Mouse (Mus musculus) liver, embryonic 14.5 days (tissue): ENCODE measurements around the gene Arhgef26. TPM values are rescaled to one million over a fixed set of nuclear protein-coding genes. Genes with fewer than 3 reads are reported as not detected.

ENCODE experiments used
- ATAC-seq: fragments of 200-750 bp; cut with Nextera tagmentation; 2 replicates; pipeline ENCODE4 v1.8.0; 2017; ENCODE audit warnings: moderate number of reproducible peaks, mild to moderate bottlenecking, moderate library complexity; ENCODE audit not compliant: insufficient read depth
- DNase-seq, 3 experiments: peaks; one replicate each; pipeline ENCODE4 v3.0.0-alpha.2; 2012 to 2013; ENCODE audit warnings: low read depth in 3 of 3, low spot score in 3 of 3
- H3K27ac ChIP-seq: fragments of 300-500 bp; sonication (generic); 2 replicates; pipeline ENCODE4 v1.5.1; 2014; ENCODE audit warnings: moderate library complexity, mild to moderate bottlenecking, control low read depth, inconsistent platforms
- H3K27me3 ChIP-seq: fragments of 300-500 bp; sonication (generic); 2 replicates; pipeline ENCODE4 v1.6.1; 2014; ENCODE audit warnings: mild to moderate bottlenecking, low read length, moderate library complexity; ENCODE audit not compliant: control insufficient read depth, insufficient read depth
- H3K36me3 ChIP-seq: fragments of 300-500 bp; sonication (generic); replicated peaks from 2 replicates; pipeline ENCODE4 v1.6.1; 2014; ENCODE audit warnings: low read depth; ENCODE audit not compliant: control insufficient read depth, insufficient read depth
- H3K4me1 ChIP-seq, 2 experiments: fragments of 200-500 bp in 1 of 2; fragments of 300-500 bp in 1 of 2; sonication (generic) in 1 of 2; replicated peaks; 2 replicates each; pipeline ENCODE4 v1.6.1; 2012 to 2014; ENCODE audit warnings: antibody characterized with exemption in 1 of 2, inconsistent platforms in 1 of 2, low read length in 1 of 2; ENCODE audit not compliant: control insufficient read depth in 2 of 2, insufficient read depth in 2 of 2
- H3K4me2 ChIP-seq: fragments of 300-500 bp; sonication (generic); 2 replicates; pipeline ENCODE4 v1.6.1; 2014; ENCODE audit warnings: low read depth, mild to moderate bottlenecking, control low read depth, moderate library complexity
- H3K4me3 ChIP-seq, 2 experiments: fragments of 200-500 bp in 1 of 2; fragments of 300-500 bp in 1 of 2; sonication (generic) in 1 of 2; 2 replicates each; pipeline ENCODE4 v1.5.1; 2012 to 2014; ENCODE audit warnings: low read depth in 2 of 2, low read length in 2 of 2, mild to moderate bottlenecking in 2 of 2, control low read depth in 1 of 2, inconsistent platforms in 1 of 2, moderate library complexity in 1 of 2; ENCODE audit not compliant: insufficient read depth in 1 of 2
- H3K9ac ChIP-seq: fragments of 300-500 bp; sonication (generic); replicated peaks from 2 replicates; pipeline ENCODE4 v1.6.1; 2014; ENCODE audit warnings: mild to moderate bottlenecking, control low read depth, moderate library complexity
- H3K9me3 ChIP-seq: fragments of 300-500 bp; sonication (generic); 2 replicates; pipeline ENCODE4 v1.6.1; 2016; ENCODE audit warnings: low read length, mixed read lengths; ENCODE audit not compliant: control insufficient read depth
- CTCF ChIP-seq: IDR thresholded peaks from 2 replicates; pipeline ENCODE4 v1.5.1; 2016; ENCODE audit warnings: antibody characterized with exemption, low read depth, control low read depth
- EP300 ChIP-seq: IDR thresholded peaks from 2 replicates; pipeline ENCODE4 v1.6.1; 2016; ENCODE audit warnings: antibody characterized with exemption, low read depth
- WGBS: fragments of 180-500 bp; shearing (Covaris S2); extraction: QIAGEN DNeasy Blood & Tissue Kit; methylation state at CpG from one replicate; pipeline ENCODE4 v1.1.7; 2014; ENCODE audit not compliant: insufficient replicate concordance; 5-methylcytosine and 5-hydroxymethylcytosine counted together
- polyA plus RNA-seq, 2 experiments: library from polyadenylated mRNA; depleted of rRNA in 1 of 2; stranded (reverse) in 1 of 2; unstranded in 1 of 2; fragments of >200 nt; fragmentation: Nextera tagmentation in 1 of 2; extraction: Ambion mirVana in 1 of 2; gene quantifications; 2 replicates each; pipeline versions ENCODE4 v1.2.1 to v1.2.3; 2012 to 2014

Gene Arhgef26
- polyA plus RNA-seq, 2 experiments, result 0.08 to 0.10 TPM

- Histone ChIP-seq H3K4me2 (peak overlapping the region; percentile 49), H3K4me1 (no peaks in the 10 kb centered on the region), H3K9ac (no peak overlapping the region), H3K36me3 (no peaks in the 10 kb centered on the region), H3K4me3 (peak overlapping the region; percentile 22 to 45; a peak in 3 of 4 replicates), H3K27me3 (peaks cover 33% of the 10 kb centered on the region), H3K9me3 (no peaks in the 10 kb centered on the region), H3K27ac (no peak overlapping the region)
- TF ChIP-seq CTCF (no peak), EP300 (no peak)
- ATAC-seq, result 0 out of 2 replicates have a peak, but pooled peaks have one; percentile 6
- no peak for DNase-seq
- WGBS, result under 1% methylated on average over 17 of the region's 17 CpGs
These were observed 313 bp downstream of the Arhgef26 start for GRCm38 (mm10) chr3:62338461-62338853.

DNA sequence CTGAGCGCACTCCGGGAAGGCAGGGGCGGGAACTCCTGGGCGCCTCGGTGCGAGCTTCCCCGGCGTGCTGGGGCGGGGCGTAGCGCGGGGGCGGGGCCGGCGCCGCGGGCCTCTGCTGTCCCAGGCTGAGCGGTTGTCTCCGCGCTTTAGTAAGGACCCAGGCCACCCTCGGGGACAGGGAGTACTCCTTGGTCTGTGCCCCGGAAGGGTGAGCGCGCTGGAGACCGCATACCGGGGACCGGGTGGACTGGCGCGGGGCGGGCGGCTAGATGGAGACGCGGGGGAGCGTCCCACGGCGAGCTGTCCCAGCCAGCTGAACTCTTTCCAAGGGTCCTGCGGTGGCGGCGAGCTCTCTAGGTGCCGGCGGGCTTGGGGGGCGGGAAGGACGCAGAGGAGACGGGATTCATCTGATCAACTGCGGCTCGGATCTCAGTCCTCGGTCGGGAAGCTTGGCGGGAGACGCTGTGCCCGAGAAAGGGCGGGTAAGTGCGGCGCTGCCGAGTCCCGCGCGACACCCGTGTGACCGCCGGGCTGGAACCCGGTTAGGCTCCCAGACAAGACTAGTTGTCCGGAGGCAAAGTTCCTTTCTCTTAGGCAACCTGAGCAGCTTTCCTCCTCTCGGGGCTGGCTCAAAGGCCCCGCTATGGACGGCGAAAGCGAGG lies 841 bp downstream of the Arhgef26 start:
- no peaks in the 10 kb centered on the region for H3K4me1 ChIP-seq
- no peak overlapping the region for H3K27ac ChIP-seq
- peak in 2 of 3 experiments; percentile 1 to 7 for DNase-seq
- H3K4me2 ChIP-seq, result peak overlapping the region; percentile 49
- TF ChIP-seq CTCF, result no peak
- TF ChIP-seq EP300, result no peak
- peak overlapping the region; percentile 44 to 45 for H3K4me3 ChIP-seq
- H3K27me3 ChIP-seq, result peaks cover 33% of the 10 kb centered on the region
- under 1% methylated on average over 68 of the region's 68 CpGs for WGBS
- H3K36me3 ChIP-seq, result no peaks in the 10 kb centered on the region
- H3K9ac ChIP-seq, result no peak overlapping the region
- no peaks in the 10 kb centered on the region for H3K9me3 ChIP-seq
- ATAC-seq, result peak; percentile 71

DNA sequence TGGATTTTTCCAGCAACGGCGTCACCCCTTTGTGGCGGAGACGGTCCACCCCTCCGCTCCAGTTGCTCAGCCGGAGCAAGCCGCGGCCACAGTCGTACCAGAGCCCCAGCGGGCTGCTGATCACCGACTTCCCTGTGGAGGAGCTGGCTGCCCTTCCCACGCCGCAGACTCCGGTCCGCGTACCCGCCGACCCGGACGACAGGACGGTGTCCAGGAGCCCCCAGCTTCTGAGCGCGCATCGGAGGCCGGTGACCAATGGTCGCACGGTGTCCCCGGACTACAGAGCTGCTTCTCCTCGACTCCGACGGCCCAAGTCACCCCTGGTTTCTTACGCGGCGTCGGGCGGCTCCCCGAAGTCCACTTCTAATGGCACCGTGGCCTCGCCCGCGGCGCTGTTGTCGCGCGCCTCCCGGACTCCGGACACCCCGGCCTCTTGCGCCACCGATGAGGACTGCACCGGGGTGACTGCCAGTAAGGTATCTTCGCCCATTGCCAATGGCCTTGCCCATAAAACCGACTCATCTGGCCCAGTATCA lies 1.4 kb downstream of the Arhgef26 start:
- WGBS, result under 1% methylated on average over 49 of the region's 53 CpGs
- Histone ChIP-seq H3K4me2 (peak overlapping the region; percentile 49), H3K27me3 (peaks cover 33% of the 10 kb centered on the region), H3K36me3 (no peaks in the 10 kb centered on the region), H3K4me3 (peak overlapping the region; percentile 44 to 45), H3K9me3 (no peaks in the 10 kb centered on the region), H3K27ac (no peak overlapping the region), H3K4me1 (no peaks in the 10 kb centered on the region), H3K9ac (no peak overlapping the region)
- TF ChIP-seq EP300, result no peak
- no peak for TF ChIP-seq CTCF
- DNase-seq (no peak), ATAC-seq (0 out of 2 replicates have a peak, but pooled peaks have one; percentile 5)

DNA sequence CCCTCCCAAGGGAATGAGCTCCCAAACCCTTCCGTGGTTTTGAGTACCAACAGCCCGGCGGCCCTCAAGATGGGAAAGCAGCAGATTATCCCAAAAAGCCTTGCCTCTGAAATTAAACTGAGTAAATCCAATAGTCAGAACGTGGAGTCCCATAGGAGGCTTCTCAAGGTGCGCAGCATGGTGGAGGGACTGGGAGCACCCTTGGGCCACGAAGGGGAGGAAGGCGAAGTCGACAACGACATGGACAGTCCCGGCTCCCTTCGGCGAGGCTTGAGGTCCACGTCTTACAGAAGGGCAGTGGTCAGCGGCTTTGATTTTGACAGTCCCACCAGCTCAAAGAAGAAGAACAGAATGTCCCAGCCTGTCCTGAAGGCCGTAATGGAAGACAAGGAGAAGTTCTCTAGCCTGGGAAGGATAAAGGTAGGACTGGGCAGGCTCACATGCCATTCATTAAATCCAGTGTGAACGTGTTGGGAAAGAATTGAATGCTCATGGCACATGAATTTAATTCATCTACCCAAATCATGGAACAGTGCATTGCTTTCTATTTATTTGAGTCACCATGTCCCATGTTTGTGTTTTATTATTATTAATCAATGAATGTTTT lies 2.1 kb downstream of the Arhgef26 start:
- no peak overlapping the region for H3K27ac ChIP-seq
- no peak overlapping the region for H3K9ac ChIP-seq
- H3K9me3 ChIP-seq, result no peaks in the 10 kb centered on the region
- DNase-seq (no peak), ATAC-seq (no peak)
- H3K36me3 ChIP-seq, result no peaks in the 10 kb centered on the region
- TF ChIP-seq EP300 (no peak), CTCF (no peak)
- H3K4me1 ChIP-seq, result no peaks in the 10 kb centered on the region
- no peak overlapping the region for H3K4me3 ChIP-seq
- H3K27me3 ChIP-seq, result peaks cover 33% of the 10 kb centered on the region
- WGBS, result 20% methylated on average over 16 of the region's 16 CpGs
- peak overlapping the region; percentile 49; the same call in 1 of the 2 replicates for H3K4me2 ChIP-seq

GRCm38 (mm10) chr3:62340861-62341260 lies 2.7 kb downstream of the Arhgef26 start:
- Histone ChIP-seq H3K9ac (no peak overlapping the region), H3K9me3 (no peaks in the 10 kb centered on the region), H3K27me3 (peaks cover 33% of the 10 kb centered on the region), H3K36me3 (no peaks in the 10 kb centered on the region), H3K27ac (no peak overlapping the region), H3K4me2 (no peak overlapping the region), H3K4me1 (no peaks in the 10 kb centered on the region), H3K4me3 (no peak overlapping the region)
- TF ChIP-seq EP300, result no peak
- WGBS, result 24% methylated on average over 2 of the region's 2 CpGs
- DNase-seq (no peak), ATAC-seq (no peak)
